Mouse (Mus musculus) E14TG2a.4 (cell line): ENCODE measurements around the gene Stfa2l1.

Experiments used
- CTCF ChIP-seq: conservative IDR thresholded peaks from 2 replicates; pipeline ENCODE4 v1.5.1; 2014; ENCODE audit warnings: low read length
- NANOG ChIP-seq: IDR thresholded peaks from 2 replicates; pipeline ENCODE4 v1.6.1; 2014; ENCODE audit warnings: borderline replicate concordance, low read length, mixed read lengths

- TF ChIP-seq CTCF, result no peak
- TF ChIP-seq NANOG, result no peak
These were observed 23.3 kb downstream of the Stfa2l1 start for GRCm38 (mm10) chr16:36179910-36180309.
